Comparison of ENCODE assay signal across 7 mouse cellular contexts in the genomic region with DNA sequence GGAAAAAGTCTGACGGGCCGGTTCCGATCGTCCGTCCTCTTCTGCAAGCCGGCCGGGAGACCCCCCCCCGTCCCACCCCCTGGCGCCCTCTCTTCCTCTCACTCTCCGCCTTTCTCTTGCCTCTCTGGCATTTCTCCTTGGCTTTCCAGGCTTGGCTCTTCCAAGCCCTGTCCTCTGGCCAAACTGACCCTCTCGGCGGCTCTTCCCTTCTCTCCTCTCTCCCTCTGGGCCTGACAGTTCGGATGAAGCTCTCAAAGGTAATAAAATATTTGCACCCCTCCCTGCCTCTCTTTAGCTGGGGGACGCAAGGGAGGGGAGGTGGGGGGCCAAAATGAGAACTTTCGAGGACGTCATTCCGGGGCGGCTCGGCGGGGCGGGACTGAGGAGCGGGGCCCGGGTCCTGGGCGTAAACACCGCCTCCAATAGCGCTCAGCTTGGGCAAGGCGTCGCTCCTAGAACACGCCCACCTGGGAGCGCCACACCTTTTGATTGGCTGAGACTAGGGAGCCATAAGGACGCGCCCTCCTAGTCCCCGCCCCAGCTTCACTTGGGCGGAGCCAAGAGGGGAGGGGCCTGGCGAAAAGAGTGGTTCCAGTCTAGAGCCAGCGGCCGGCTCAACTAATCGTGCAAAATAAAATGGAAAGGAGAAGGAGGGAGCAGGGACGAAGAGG. TPM values are rescaled to one million over a fixed set of nuclear protein-coding genes. Genes with fewer than 3 reads are reported as not detected.
DNase-seq lines count a peak whose midpoint lies in the region; ATAC-seq and TF ChIP-seq lines count a peak whose summit lies in the region.

A gene (minus strand): TSS at position 52 of the 671 bp plus-strand sequence.

- under 1% methylated on average over 39 of the region's 39 CpGs for whole genome bisulfite sequencing in hindbrain, postnatal 0 days
- WGBS in liver, embryonic 13.5 days (ENCODE audit: insufficient replicate concordance) = under 1% methylated on average over 39 of the region's 39 CpGs
- under 1% methylated on average over 39 of the region's 39 CpGs for WGBS in neural tube, embryonic 11.5 days

- peak; percentile 95 for ATAC-seq in hindbrain, postnatal 0 days
- peak; percentile 91 for ATAC-seq in liver, embryonic 13.5 days (ENCODE audit: low read depth)
- ATAC-seq in neural tube, embryonic 11.5 days (ENCODE audit: insufficient read depth, low FRiP score, low TSS enrichment) = peak; percentile 98
- ATAC-seq in erythroblast, adult 5-6 weeks (replicated peaks; ENCODE audit: low FRiP score, poor library complexity, severe bottlenecking) = no peak

- no peaks in the 10 kb centered on the region for H3K9me3 ChIP-seq in hindbrain, postnatal 0 days (ENCODE audit: low read length)
- no peaks in the 10 kb centered on the region for H3K9me3 ChIP-seq in liver, embryonic 13.5 days (replicated peaks)
- no peaks in the 10 kb centered on the region for H3K9me3 ChIP-seq in neural tube, embryonic 11.5 days (ENCODE audit: control insufficient read depth, low read length)

- H3K36me3 ChIP-seq in hindbrain, postnatal 0 days (ENCODE audit: insufficient read depth, low read length) = no peaks in the 10 kb centered on the region
- no peaks in the 10 kb centered on the region for H3K36me3 ChIP-seq in liver, embryonic 13.5 days
- H3K36me3 ChIP-seq in neural tube, embryonic 11.5 days (ENCODE audit: control insufficient read depth, insufficient read depth, low read length) = no peaks in the 10 kb centered on the region

- peaks cover 81% of the 10 kb centered on the region for H3K27me3 ChIP-seq in hindbrain, postnatal 0 days (ENCODE audit: insufficient read depth, low read length)
- peaks cover 100% of the 10 kb centered on the region for H3K27me3 ChIP-seq in liver, embryonic 13.5 days
- H3K27me3 ChIP-seq in neural tube, embryonic 11.5 days (ENCODE audit: control insufficient read depth, insufficient read depth, low read length) = peaks cover 98% of the 10 kb centered on the region

- no peaks in the 10 kb centered on the region for H3K4me1 ChIP-seq in hindbrain, postnatal 0 days (ENCODE audit: insufficient read depth, low read length)
- H3K4me1 ChIP-seq in liver, embryonic 13.5 days (replicated peaks) = peaks cover 21% of the 10 kb centered on the region
- H3K4me1 ChIP-seq in neural tube, embryonic 11.5 days (ENCODE audit: control insufficient read depth, insufficient read depth, low read length) = peaks cover 12% of the 10 kb centered on the region

- peak within 1 kb of the TSS; percentile 46 for H3K9ac ChIP-seq in hindbrain, postnatal 0 days (replicated peaks; ENCODE audit: low read length)
- no peak within 1 kb of the TSS for H3K9ac ChIP-seq in liver, embryonic 13.5 days
- peak within 1 kb of the TSS; percentile 62 for H3K9ac ChIP-seq in neural tube, embryonic 11.5 days (ENCODE audit: low read length)

- H3K4me3 ChIP-seq in hindbrain, postnatal 0 days (ENCODE audit: low read length) = peak within 1 kb of the TSS; percentile 37
- peak within 1 kb of the TSS; percentile 40 for H3K4me3 ChIP-seq in liver, embryonic 13.5 days (replicated peaks)
- peak within 1 kb of the TSS; percentile 43 for H3K4me3 ChIP-seq in neural tube, embryonic 11.5 days (ENCODE audit: low read depth, low read length)

- peak within 1 kb of the TSS; percentile 41; the same call in 1 of the 2 replicates for H3K27ac ChIP-seq in hindbrain, postnatal 0 days
- no peak within 1 kb of the TSS for H3K27ac ChIP-seq in liver, embryonic 13.5 days
- peak within 1 kb of the TSS; percentile 77 for H3K27ac ChIP-seq in neural tube, embryonic 11.5 days (ENCODE audit: low read depth, low read length)

- H3K4me2 ChIP-seq in hindbrain, postnatal 0 days (ENCODE audit: low read depth, low read length) = peak within 1 kb of the TSS; percentile 51
- peak within 1 kb of the TSS; percentile 59 for H3K4me2 ChIP-seq in liver, embryonic 13.5 days
- peak within 1 kb of the TSS; percentile 43 for H3K4me2 ChIP-seq in neural tube, embryonic 11.5 days (ENCODE audit: low read depth)

- DNase-seq in R1 (ENCODE audit: low read depth, low spot score) = peak; percentile 98
- peak; percentile 31 for DNase-seq in brain, adult 2 months (ENCODE audit: low read depth, low spot score)
- DNase-seq in gastrocnemius, adult 18-20 months (ENCODE audit: low spot score) = peak; percentile 60
- DNase-seq in hindbrain, postnatal 0 days (ENCODE audit: low spot score) = peak; percentile 85
- peak; percentile 64 for DNase-seq in liver, embryonic 13.5 days
- DNase-seq in neural tube, embryonic 11.5 days (ENCODE audit: low spot score) = peak; percentile 95

- no peak for TF ChIP-seq CTCF in hindbrain, postnatal 0 days (IDR thresholded peaks at IDR 0.05; ENCODE audit: low read depth)

RNA-seq across cellular contexts. Expression of the gene that starts here (rescaled TPM):
- total RNA-seq in gastrocnemius, adult 18-20 months (2021) = not detected
- total RNA-seq in hindbrain, postnatal 0 days (2014; rRNA removed) = 2.4 and 2.6 TPM in 2 replicates
- polyA plus RNA-seq in hindbrain, postnatal 0 days (2015; fragmentation: Nextera tagmentation; extraction: Ambion mirVana) = 4.3 TPM in 2 replicates
- 0.06 TPM in 1 of 2 replicates, not detected in the other for polyA plus RNA-seq in liver, embryonic 13.5 days (2015; fragmentation: Nextera tagmentation; extraction: Ambion mirVana)
- 7.4 and 7.5 TPM in 2 replicates for polyA plus RNA-seq in neural tube, embryonic 11.5 days (2014; fragmentation: Nextera tagmentation; extraction: Ambion mirVana)
- total RNA-seq in erythroblast, adult 5-6 weeks (2015; ENCODE audit: low replicate concordance) = not detected in 2 replicates
- total RNA-seq in erythroblast, adult 5-6 weeks (2017; ENCODE audit: low replicate concordance) = not detected in 2 replicates

Comparison
In these comparisons a context has a peak if more than half of its experiments do, and no peak if none do; other contexts are left out.
1. Peak in DNase-seq in gastrocnemius, adult 18-20 months; RNA of the gene not detected or under 1 TPM.
2. Peak in DNase-seq, ATAC-seq, H3K4me3 ChIP-seq and H3K4me2 ChIP-seq in liver, embryonic 13.5 days; RNA of the gene not detected or under 1 TPM.
3. DNase-seq: peak in every context shown above with its lines; median percentile 98 in R1; 95 in neural tube, embryonic 11.5 days; 85 in hindbrain, postnatal 0 days; 64 in liver, embryonic 13.5 days; 60 in gastrocnemius, adult 18-20 months; 31 in brain, adult 2 months.